Mouse (Mus musculus) forebrain, embryonic 10.5 days (tissue): Measurements from ENCODE around the gene Maml3. TPM values are rescaled to one million over a fixed set of nuclear protein-coding genes. Genes with fewer than 3 reads are reported as not detected.

Source experiments
- DNase-seq: peaks from one replicate; pipeline ENCODE4 v3.0.0-alpha.2; 2017; ENCODE audit warnings: low spot score; ENCODE audit errors: extremely low spot score
- H3K27ac ChIP-seq: fragments of 300-500 bp; sonication (generic); 2 replicates; pipeline ENCODE4 v1.5.1; 2016; ENCODE audit warnings: mild to moderate bottlenecking
- H3K27me3 ChIP-seq: fragments of 300-500 bp; sonication (generic); 2 replicates; pipeline ENCODE4 v1.6.1; 2016; ENCODE audit warnings: mild to moderate bottlenecking; ENCODE audit not compliant: poor library complexity, severe bottlenecking
- H3K36me3 ChIP-seq: fragments of 300-500 bp; sonication (generic); replicated peaks from 2 replicates; pipeline ENCODE4 v1.6.1; 2016; ENCODE audit warnings: mild to moderate bottlenecking, moderate library complexity
- H3K4me1 ChIP-seq: fragments of 300-500 bp; sonication (generic); 2 replicates; pipeline ENCODE4 v1.6.1; 2016
- H3K4me3 ChIP-seq: fragments of 300-500 bp; sonication (generic); 2 replicates; pipeline ENCODE4 v1.5.1; 2016; ENCODE audit warnings: mild to moderate bottlenecking, moderate library complexity
- H3K9me3 ChIP-seq: fragments of 300-500 bp; sonication (generic); 2 replicates; pipeline ENCODE4 v1.6.1; 2016; ENCODE audit warnings: mild to moderate bottlenecking, moderate library complexity
- WGBS: fragments of 180-500 bp; shearing (Covaris S2); methylation state at CpG from one replicate; pipeline ENCODE4 v1.1.7; 2016; 5-methylcytosine and 5-hydroxymethylcytosine counted together
- polyA plus RNA-seq: library from polyadenylated mRNA; unstranded; fragments of >200 nt; fragmentation: Nextera tagmentation; extraction: Ambion mirVana; gene quantifications from 2 replicates; pipeline ENCODE4 v1.2.1, GENCODE M21; 2016

The Maml3 gene
- polyA plus RNA-seq, 1 experiment from 2014 or later: 5.6 TPM

DNA sequence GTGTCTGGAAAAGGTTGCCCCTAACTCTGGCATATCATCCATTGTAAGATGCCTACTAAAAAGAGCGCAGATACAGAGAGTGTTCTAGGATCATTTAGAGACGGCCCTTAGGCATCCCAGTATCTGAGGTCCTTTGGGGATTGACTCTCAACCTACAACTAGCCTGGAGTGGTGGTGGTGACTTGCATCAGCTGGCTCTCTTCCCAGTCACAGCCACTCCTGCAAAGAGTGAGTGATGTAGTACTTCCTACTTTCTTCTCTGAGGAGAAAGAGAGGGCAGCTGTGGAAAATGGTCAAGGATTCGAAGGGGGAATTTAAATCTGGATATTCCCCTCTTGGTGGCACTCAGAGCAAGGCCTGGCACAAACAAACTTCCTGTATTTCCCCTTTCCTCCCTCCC lies 385.5 kb downstream of the Maml3 start:
- Histone ChIP-seq H3K27me3 (no peaks in the 10 kb centered on the region), H3K9me3 (no peaks in the 10 kb centered on the region), H3K27ac (no peak overlapping the region), H3K36me3 (no peaks in the 10 kb centered on the region), H3K4me1 (peaks cover 24% of the 10 kb centered on the region), H3K4me3 (no peak overlapping the region)
- WGBS: 95% methylated on average over 3 of the region's 3 CpGs
- DNase-seq: no peak

DNA sequence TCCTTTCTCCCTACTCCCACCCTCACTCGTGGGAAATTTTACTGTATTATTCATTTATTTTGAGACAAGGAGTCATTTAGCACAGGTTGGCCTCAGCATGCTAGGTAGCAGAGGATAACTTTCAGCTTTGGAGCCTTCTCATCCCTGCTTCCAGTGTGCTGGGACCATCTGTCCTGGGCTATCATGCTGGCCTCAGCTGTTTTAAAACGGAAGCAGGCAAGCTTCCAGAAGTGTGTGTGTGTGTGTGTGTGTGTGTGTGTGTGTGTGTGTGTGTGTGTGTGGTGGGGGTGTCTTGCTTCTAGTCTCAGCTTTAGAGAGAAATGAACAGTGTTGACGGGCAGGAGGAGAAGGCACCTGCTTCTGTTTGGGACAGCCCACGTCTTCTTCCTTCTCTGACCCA lies 387.0 kb downstream of the Maml3 start:
- Histone ChIP-seq H3K9me3 (no peaks in the 10 kb centered on the region), H3K36me3 (no peaks in the 10 kb centered on the region), H3K4me1 (peaks cover 36% of the 10 kb centered on the region), H3K27ac (peak overlapping the region; percentile 60), H3K27me3 (no peaks in the 10 kb centered on the region), H3K4me3 (no peak overlapping the region)
- WGBS: 84% methylated on average over 4 of the region's 4 CpGs
- DNase-seq: no peak

- Histone ChIP-seq H3K9me3 (no peaks in the 10 kb centered on the region), H3K4me3 (no peak overlapping the region), H3K36me3 (no peaks in the 10 kb centered on the region), H3K27me3 (no peaks in the 10 kb centered on the region), H3K4me1 (peaks cover 40% of the 10 kb centered on the region), H3K27ac (peak overlapping the region; percentile 60; the same call in 1 of the 2 replicates)
- 67% methylated on average over 3 of the region's 3 CpGs for WGBS
- no peak for DNase-seq
Measured at GRCm38 (mm10) chr3:51717455-51717854, 387.4 kb downstream of the Maml3 start.

- 85% methylated on average over 5 of the region's 5 CpGs for WGBS
- Histone ChIP-seq H3K4me1 (peaks cover 48% of the 10 kb centered on the region), H3K9me3 (no peaks in the 10 kb centered on the region), H3K4me3 (no peak overlapping the region), H3K27me3 (no peaks in the 10 kb centered on the region), H3K36me3 (no peaks in the 10 kb centered on the region), H3K27ac (no peak overlapping the region)
- no peak for DNase-seq
Measured at GRCm38 (mm10) chr3:51714469-51714868, 390.4 kb downstream of the Maml3 start.

- no peak overlapping the region for H3K4me3 ChIP-seq
- no peak for DNase-seq
- peaks cover 54% of the 10 kb centered on the region for H3K4me1 ChIP-seq
- 13% methylated on average over 8 of the region's 8 CpGs for WGBS
- H3K9me3 ChIP-seq: no peaks in the 10 kb centered on the region
- peak overlapping the region; percentile 84 for H3K27ac ChIP-seq
- H3K36me3 ChIP-seq: no peaks in the 10 kb centered on the region
- H3K27me3 ChIP-seq: no peaks in the 10 kb centered on the region
Measured at GRCm38 (mm10) chr3:51713233-51713632, 391.6 kb downstream of the Maml3 start.

DNA sequence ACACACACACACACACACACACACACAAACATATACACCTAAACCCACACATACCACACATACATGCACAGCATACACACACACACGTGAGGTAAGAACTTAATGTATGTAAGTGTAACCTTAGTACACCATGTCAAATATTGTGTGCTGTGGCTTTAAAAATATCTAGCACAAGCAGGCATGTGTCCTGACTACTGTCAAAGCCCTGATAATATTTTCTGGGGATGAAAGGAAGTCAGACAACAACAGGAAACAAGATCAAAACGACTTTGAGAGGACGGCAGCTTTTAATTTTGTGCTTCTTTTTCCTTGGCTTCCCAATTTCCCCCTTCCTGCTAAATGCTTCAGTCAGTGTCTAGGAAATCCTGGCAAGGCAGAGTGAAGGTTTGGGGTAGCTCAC lies 392.5 kb downstream of the Maml3 start:
- Histone ChIP-seq H3K4me3 (no peak overlapping the region), H3K4me1 (peaks cover 45% of the 10 kb centered on the region), H3K27ac (peak overlapping the region; percentile 71), H3K36me3 (no peaks in the 10 kb centered on the region), H3K9me3 (no peaks in the 10 kb centered on the region), H3K27me3 (no peaks in the 10 kb centered on the region)
- 58% methylated on average over 3 of the region's 3 CpGs for WGBS
- no peak for DNase-seq

DNA sequence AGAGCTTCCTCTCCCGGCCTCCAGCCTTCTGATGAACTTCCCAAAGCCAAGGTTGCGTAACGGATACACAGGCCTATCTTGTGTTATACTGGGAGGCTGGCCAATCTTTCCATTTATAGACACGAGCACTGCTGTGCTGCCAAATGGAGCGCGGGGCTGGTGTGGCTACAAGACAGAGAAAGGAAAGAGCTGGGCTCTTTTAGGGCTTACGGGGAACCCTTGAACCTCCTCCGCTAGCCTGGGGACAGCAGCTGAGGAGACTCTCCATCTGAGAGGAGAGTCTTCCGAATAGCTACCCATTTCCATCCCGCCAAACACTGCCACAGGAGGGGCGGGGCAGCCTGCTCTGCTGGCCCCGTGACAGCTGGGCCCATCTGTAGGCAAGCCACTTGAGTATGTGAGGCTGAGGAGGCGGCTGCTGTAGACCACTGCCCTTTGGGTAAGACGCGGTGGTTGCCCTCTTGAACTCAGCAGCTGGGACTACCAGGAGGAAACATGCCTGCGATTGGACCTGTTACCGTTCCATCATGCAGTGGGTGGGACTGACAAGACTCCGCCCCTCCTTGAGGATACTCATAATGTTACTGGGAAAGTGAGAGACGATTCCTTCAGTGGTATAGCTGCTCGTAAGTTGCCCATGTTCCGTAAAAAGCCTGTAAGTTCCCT lies 396.0 kb downstream of the Maml3 start:
- H3K27ac ChIP-seq: peak overlapping the region; percentile 59
- no peaks in the 10 kb centered on the region for H3K27me3 ChIP-seq
- 81% methylated on average over 21 of the region's 21 CpGs for WGBS
- H3K9me3 ChIP-seq: peaks cover 4% of the 10 kb centered on the region; the same call in 1 of the 2 replicates
- no peaks in the 10 kb centered on the region for H3K36me3 ChIP-seq
- no peak for DNase-seq
- no peak overlapping the region for H3K4me3 ChIP-seq
- H3K4me1 ChIP-seq: peaks cover 29% of the 10 kb centered on the region

DNA sequence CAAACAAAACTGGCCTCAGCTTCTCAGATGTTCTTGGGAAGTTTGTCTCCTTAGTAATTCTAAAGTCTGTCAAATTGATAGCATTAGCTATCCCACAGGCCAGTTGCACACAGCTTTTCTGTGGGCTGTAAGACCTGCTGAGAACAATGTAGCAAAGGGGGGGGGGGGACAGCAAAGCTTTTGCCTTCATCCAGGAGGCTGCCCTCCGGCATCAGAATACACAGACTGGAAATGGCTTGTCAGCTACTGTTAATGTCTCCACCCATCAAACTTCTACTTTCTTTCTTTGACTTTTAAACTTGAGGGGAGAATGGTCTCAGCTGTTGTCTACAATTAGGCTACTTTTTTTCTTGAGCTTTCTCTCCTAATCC lies 396.5 kb downstream of the Maml3 start:
- peaks cover 25% of the 10 kb centered on the region for H3K4me1 ChIP-seq
- no peaks in the 10 kb centered on the region for H3K27me3 ChIP-seq
- H3K9me3 ChIP-seq: peaks cover 4% of the 10 kb centered on the region; the same call in 1 of the 2 replicates
- H3K36me3 ChIP-seq: no peaks in the 10 kb centered on the region
- no peak overlapping the region for H3K4me3 ChIP-seq
- DNase-seq: no peak
- no peak overlapping the region for H3K27ac ChIP-seq
- 95% methylated on average over 1 of the region's 1 CpGs for WGBS

DNA sequence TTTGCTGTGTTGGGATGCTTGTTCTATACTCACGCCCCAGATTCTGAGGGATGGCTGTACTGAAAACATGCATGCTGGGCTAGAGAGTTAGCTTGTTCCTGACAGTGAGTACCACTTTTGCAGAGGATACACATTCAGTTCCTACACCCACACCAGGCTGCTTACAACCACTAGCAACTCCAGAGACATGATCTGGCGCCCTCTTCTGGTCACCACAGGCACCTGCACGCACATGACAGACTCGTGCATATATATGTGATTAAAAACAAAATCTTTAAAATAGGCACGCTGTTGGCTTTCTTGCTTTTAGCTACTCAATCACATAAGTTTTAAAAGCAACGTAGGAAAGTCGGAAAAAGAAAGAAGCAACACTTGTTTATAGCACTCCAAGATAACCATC lies 399.7 kb downstream of the Maml3 start:
- Histone ChIP-seq H3K4me1 (peaks cover 40% of the 10 kb centered on the region), H3K9me3 (peaks cover 4% of the 10 kb centered on the region; the same call in 1 of the 2 replicates), H3K36me3 (no peaks in the 10 kb centered on the region), H3K27ac (no peak overlapping the region), H3K4me3 (no peak overlapping the region), H3K27me3 (no peaks in the 10 kb centered on the region)
- DNase-seq: no peak
- 84% methylated on average over 7 of the region's 7 CpGs for WGBS

GRCm38 (mm10) chr3:51703478-51703877 lies 401.4 kb downstream of the Maml3 start:
- H3K36me3 ChIP-seq: no peaks in the 10 kb centered on the region
- H3K4me1 ChIP-seq: peaks cover 37% of the 10 kb centered on the region
- no peak for DNase-seq
- no peaks in the 10 kb centered on the region; the same call in 1 of the 2 replicates for H3K27me3 ChIP-seq
- peak overlapping the region; percentile 94 for H3K27ac ChIP-seq
- H3K4me3 ChIP-seq: no peak overlapping the region
- peaks cover 4% of the 10 kb centered on the region; the same call in 1 of the 2 replicates for H3K9me3 ChIP-seq
- whole genome bisulfite sequencing: 69% methylated on average over 8 of the region's 8 CpGs

DNA sequence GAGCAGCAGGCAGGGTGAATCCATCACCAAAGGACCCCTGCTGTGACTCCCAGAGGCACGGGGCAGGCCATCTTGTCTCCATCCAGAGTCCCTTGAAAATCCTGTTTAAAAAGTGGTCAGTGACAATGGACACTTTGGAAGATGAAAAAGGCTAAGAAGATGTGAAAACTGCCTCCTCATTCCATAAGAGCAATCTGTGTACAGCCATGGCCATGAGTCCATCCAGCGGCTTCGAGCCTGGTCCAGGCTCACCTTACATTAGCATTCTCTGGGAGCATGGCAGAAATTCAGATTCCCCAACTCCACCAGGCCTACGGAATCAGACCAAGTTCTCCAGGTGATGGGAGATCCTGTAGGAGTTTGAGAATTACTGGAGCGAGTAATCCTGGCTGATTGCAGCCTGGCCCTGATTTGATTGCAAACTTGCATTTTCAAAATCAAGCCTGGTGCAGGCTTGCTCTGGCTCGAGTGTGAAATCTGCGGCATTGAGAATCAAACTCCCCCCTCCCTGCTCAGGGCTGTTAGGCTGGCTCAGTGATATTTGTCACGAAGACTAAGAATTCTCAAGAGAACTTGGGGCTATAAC lies 402.1 kb downstream of the Maml3 start:
- Histone ChIP-seq H3K4me3 (no peak overlapping the region), H3K27ac (peak overlapping the region; percentile 94), H3K36me3 (no peaks in the 10 kb centered on the region), H3K27me3 (no peaks in the 10 kb centered on the region; the same call in 1 of the 2 replicates), H3K9me3 (peaks cover 4% of the 10 kb centered on the region; the same call in 1 of the 2 replicates), H3K4me1 (peaks cover 36% of the 10 kb centered on the region)
- DNase-seq: no peak
- WGBS: 64% methylated on average over 8 of the region's 8 CpGs

DNA sequence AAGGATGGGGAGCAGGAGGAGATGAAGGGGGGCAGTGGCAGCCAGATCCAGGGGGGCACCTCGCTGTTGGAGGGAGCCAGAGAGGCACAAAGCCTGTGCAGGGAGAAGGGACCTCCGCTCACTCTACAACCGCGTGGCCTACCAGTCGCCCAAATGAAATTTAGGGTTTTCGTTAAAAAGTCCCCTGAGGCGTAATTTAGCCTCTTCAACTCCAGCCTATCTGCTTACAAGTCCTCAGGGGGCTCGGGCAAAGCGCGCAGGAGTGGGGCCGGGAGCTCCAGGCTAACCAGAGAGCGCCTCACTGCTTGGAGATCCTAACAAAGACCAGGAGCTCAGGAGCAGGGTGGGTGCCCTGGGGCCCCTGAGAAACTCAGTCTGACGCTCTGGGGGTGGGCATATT lies 402.9 kb downstream of the Maml3 start:
- peaks cover 7% of the 10 kb centered on the region; the same call in 1 of the 2 replicates for H3K36me3 ChIP-seq
- H3K4me3 ChIP-seq: peak overlapping the region; percentile 50
- H3K9me3 ChIP-seq: peaks cover 1% of the 10 kb centered on the region; the same call in 1 of the 2 replicates
- H3K27ac ChIP-seq: peak overlapping the region; percentile 94
- whole genome bisulfite sequencing: 3% methylated on average over 13 of the region's 13 CpGs
- peaks cover 36% of the 10 kb centered on the region for H3K4me1 ChIP-seq
- peak; percentile 72 for DNase-seq
- no peaks in the 10 kb centered on the region; the same call in 1 of the 2 replicates for H3K27me3 ChIP-seq

GRCm38 (mm10) chr3:51701281-51701751 lies 403.6 kb downstream of the Maml3 start:
- Histone ChIP-seq H3K4me1 (peaks cover 36% of the 10 kb centered on the region), H3K27ac (peak overlapping the region; percentile 94), H3K9me3 (no peaks in the 10 kb centered on the region), H3K36me3 (peaks cover 13% of the 10 kb centered on the region), H3K4me3 (peak overlapping the region; percentile 50), H3K27me3 (no peaks in the 10 kb centered on the region; the same call in 1 of the 2 replicates)
- WGBS: 1% methylated on average over 27 of the region's 27 CpGs
- DNase-seq: peak; percentile 91
